Mouse (Mus musculus): Measurements from ENCODE around the gene Sbk2.

DNA sequence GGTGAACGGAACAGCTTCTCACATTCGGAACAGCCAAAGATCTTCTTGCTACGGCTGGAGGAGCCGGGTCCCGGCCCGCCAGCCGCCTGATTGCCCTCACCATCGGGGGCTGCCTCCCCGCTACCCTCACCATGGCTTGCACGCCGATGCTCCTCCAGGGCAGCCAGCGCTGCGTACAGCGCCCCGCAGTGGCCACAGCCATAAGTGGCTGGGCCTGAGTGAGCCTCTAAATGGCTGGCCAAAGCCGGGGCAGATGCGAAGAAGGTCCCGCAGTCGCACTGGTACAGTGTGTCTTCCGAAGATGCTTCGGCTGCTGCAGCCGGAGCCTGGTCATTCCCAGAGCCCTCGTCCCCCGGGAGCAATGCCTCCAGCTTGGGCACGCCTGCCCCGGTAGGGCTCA is 44.0 kb upstream of the Sbk2 start:
- no peak for TF ChIP-seq HCFC1 (IDR thresholded peaks at IDR 0.05; ENCODE audit: low read depth, low read length)
- TF ChIP-seq ZKSCAN1 (IDR thresholded peaks at IDR 0.05; ENCODE audit: borderline replicate concordance, low read depth, low read length): no peak
- no peak for TF ChIP-seq CTCF (conservative IDR thresholded peaks at IDR 0.05 in 1 of 2, IDR thresholded peaks at IDR 0.05 in 1 of 2; ENCODE audit: low read depth in 2 of 2, low read length in 2 of 2)
- no peak for TF ChIP-seq POLR2A (IDR thresholded peaks at IDR 0.05; ENCODE audit: low read depth, low read length)
- TF ChIP-seq POLR2AphosphoS2 (IDR thresholded peaks at IDR 0.05; ENCODE audit: low read depth, low read length): no peak
- TF ChIP-seq NELFE (IDR thresholded peaks at IDR 0.05; ENCODE audit: low read depth, low read length): no peak
- TF ChIP-seq CHD1 (IDR thresholded peaks at IDR 0.05; ENCODE audit: low read depth, low read length): no peak
